Mouse (Mus musculus) liver, embryonic 14.5 days (tissue): ENCODE measurements around the gene Rab40b. TPM values are rescaled to one million over a fixed set of nuclear protein-coding genes. Genes with fewer than 3 reads are reported as not detected.

Experiments
- ATAC-seq: fragments of 200-750 bp; cut with Nextera tagmentation; 2 replicates; pipeline ENCODE4 v1.8.0; 2017; ENCODE audit warnings: moderate number of reproducible peaks, mild to moderate bottlenecking, moderate library complexity; ENCODE audit not compliant: insufficient read depth
- DNase-seq, 3 experiments: peaks; one replicate each; pipeline ENCODE4 v3.0.0-alpha.2; 2012 to 2013; ENCODE audit warnings: low read depth in 3 of 3, low spot score in 3 of 3
- H3K27ac ChIP-seq: fragments of 300-500 bp; sonication (generic); 2 replicates; pipeline ENCODE4 v1.5.1; 2014; ENCODE audit warnings: moderate library complexity, mild to moderate bottlenecking, control low read depth, inconsistent platforms
- H3K27me3 ChIP-seq: fragments of 300-500 bp; sonication (generic); 2 replicates; pipeline ENCODE4 v1.6.1; 2014; ENCODE audit warnings: mild to moderate bottlenecking, low read length, moderate library complexity; ENCODE audit not compliant: control insufficient read depth, insufficient read depth
- H3K36me3 ChIP-seq: fragments of 300-500 bp; sonication (generic); replicated peaks from 2 replicates; pipeline ENCODE4 v1.6.1; 2014; ENCODE audit warnings: low read depth; ENCODE audit not compliant: control insufficient read depth, insufficient read depth
- H3K4me1 ChIP-seq, 2 experiments: fragments of 200-500 bp in 1 of 2; fragments of 300-500 bp in 1 of 2; sonication (generic) in 1 of 2; replicated peaks; 2 replicates each; pipeline ENCODE4 v1.6.1; 2012 to 2014; ENCODE audit warnings: antibody characterized with exemption in 1 of 2, inconsistent platforms in 1 of 2, low read length in 1 of 2; ENCODE audit not compliant: control insufficient read depth in 2 of 2, insufficient read depth in 2 of 2
- H3K4me2 ChIP-seq: fragments of 300-500 bp; sonication (generic); 2 replicates; pipeline ENCODE4 v1.6.1; 2014; ENCODE audit warnings: low read depth, mild to moderate bottlenecking, control low read depth, moderate library complexity
- H3K4me3 ChIP-seq, 2 experiments: fragments of 200-500 bp in 1 of 2; fragments of 300-500 bp in 1 of 2; sonication (generic) in 1 of 2; 2 replicates each; pipeline ENCODE4 v1.5.1; 2012 to 2014; ENCODE audit warnings: low read depth in 2 of 2, low read length in 2 of 2, mild to moderate bottlenecking in 2 of 2, control low read depth in 1 of 2, inconsistent platforms in 1 of 2, moderate library complexity in 1 of 2; ENCODE audit not compliant: insufficient read depth in 1 of 2
- H3K9ac ChIP-seq: fragments of 300-500 bp; sonication (generic); replicated peaks from 2 replicates; pipeline ENCODE4 v1.6.1; 2014; ENCODE audit warnings: mild to moderate bottlenecking, control low read depth, moderate library complexity
- H3K9me3 ChIP-seq: fragments of 300-500 bp; sonication (generic); 2 replicates; pipeline ENCODE4 v1.6.1; 2016; ENCODE audit warnings: low read length, mixed read lengths; ENCODE audit not compliant: control insufficient read depth
- CTCF ChIP-seq: IDR thresholded peaks from 2 replicates; pipeline ENCODE4 v1.5.1; 2016; ENCODE audit warnings: antibody characterized with exemption, low read depth, control low read depth
- EP300 ChIP-seq: IDR thresholded peaks from 2 replicates; pipeline ENCODE4 v1.6.1; 2016; ENCODE audit warnings: antibody characterized with exemption, low read depth
- WGBS: fragments of 180-500 bp; shearing (Covaris S2); extraction: QIAGEN DNeasy Blood & Tissue Kit; methylation state at CpG from one replicate; pipeline ENCODE4 v1.1.7; 2014; ENCODE audit not compliant: insufficient replicate concordance; 5-methylcytosine and 5-hydroxymethylcytosine counted together
- polyA plus RNA-seq, 2 experiments: library from polyadenylated mRNA; depleted of rRNA in 1 of 2; stranded (reverse) in 1 of 2; unstranded in 1 of 2; fragments of >200 nt; fragmentation: Nextera tagmentation in 1 of 2; extraction: Ambion mirVana in 1 of 2; gene quantifications; 2 replicates each; pipeline versions ENCODE4 v1.2.1 to v1.2.3; 2012 to 2014

Rab40b gene
- polyA plus RNA-seq, 2 experiments = 0.30 to 0.55 TPM

DNA sequence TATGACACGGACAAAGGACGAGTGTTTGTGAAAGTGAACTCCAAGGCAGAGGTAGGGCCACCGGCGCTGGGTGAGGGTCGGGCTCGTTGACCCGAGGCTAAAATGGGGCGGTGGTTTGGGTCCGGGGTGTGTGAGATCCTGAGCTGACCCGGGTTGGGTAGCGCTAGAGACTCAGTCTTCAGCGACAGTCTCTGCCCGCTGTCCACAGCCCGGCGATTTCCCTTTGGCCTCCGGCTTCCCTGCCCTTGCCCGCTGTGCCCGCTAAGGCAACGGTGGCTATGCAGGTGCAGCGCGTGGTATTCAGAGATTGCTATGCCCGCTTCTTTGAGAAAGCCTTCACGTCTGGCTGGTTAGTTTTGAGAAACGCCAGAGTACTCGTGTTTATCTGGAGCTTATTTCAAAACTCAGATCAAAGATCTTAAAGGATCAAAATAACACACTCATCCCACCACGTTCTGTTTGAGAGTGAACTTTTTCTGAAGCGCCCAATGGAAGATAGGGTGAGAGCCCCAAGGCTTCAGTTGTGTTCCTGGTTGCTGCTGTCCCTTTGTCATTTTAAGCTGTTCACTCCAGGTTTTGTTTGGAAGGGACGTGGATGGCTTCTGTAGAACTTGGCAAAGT lies 33.6 kb upstream of the Rab40b start:
- no peak for DNase-seq
- peak overlapping the region; percentile 93 for H3K9ac ChIP-seq

DNA sequence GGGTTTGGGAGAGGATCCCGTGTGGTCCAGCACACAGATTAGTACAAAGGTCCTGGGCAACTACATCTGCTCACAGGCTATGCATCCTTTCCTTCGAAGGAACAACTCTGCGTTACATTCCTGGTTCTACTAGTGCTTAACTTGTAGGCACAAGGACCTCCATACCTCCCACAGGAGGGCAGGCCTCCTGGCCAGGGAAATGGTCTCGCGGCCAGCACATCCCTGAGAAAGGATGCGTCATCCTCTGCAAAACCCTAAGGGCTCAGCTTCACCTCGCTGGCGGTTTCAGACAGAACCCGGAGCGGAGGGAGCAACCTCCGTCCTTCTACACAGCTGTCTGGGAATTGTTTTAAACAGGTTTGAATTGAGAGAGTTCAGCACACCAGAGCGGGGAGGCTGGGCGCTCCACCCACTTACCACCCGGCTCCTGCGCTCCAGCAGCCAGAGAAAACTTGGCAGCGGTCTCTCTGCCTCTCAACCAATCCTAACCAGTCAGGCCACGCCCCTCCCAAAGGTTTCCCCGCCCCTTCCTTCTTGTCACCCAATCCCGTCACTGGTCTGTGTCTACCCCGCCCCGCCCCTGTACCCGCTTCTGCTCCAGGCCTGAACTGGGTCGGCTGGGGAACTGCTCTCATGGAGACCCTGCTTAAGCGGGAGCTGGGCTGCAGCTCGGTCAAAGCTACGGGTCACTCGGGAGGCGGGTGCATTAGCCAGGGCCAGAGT lies 32.9 kb upstream of the Rab40b start, which contains the start of gene Fn3krp:
Gene Fn3krp, plus strand, starts transcription at position 572 of the 723 bp plus-strand sequence.
- TF ChIP-seq CTCF (peak; percentile 53), EP300 (no peak)
- Histone ChIP-seq H3K27me3 (no peaks in the 10 kb centered on the region), H3K9me3 (no peaks in the 10 kb centered on the region), H3K4me1 (peaks cover 19 to 29% of the 10 kb centered on the region in 2 experiments), H3K4me3 (peak within 1 kb of the TSS; percentile 87 to 93), H3K36me3 (peaks cover 19% of the 10 kb centered on the region), H3K9ac (peak within 1 kb of the TSS; percentile 93), H3K4me2 (peak within 1 kb of the TSS; percentile 84), H3K27ac (peak within 1 kb of the TSS; percentile 84)
- ATAC-seq = peak; percentile 98
- peak; percentile 98 to 99 (median 99) for DNase-seq
- 2% methylated on average over 28 of the region's 28 CpGs for WGBS

More for the DNA sequence above, 33.6 kb upstream of the Rab40b start:
- no peaks in the 10 kb centered on the region for H3K27me3 ChIP-seq
- H3K4me2 ChIP-seq = peak overlapping the region; percentile 84
- H3K36me3 ChIP-seq = peaks cover 26% of the 10 kb centered on the region
- H3K9me3 ChIP-seq = no peaks in the 10 kb centered on the region
- H3K4me1 ChIP-seq = peaks cover 19 to 29% of the 10 kb centered on the region in 2 experiments
- TF ChIP-seq CTCF = no peak
- no peak for TF ChIP-seq EP300
- peak overlapping the region; percentile 87 to 93 for H3K4me3 ChIP-seq
- WGBS = under 1% methylated on average over 28 of the region's 28 CpGs
- H3K27ac ChIP-seq = peak overlapping the region; percentile 61
- ATAC-seq = peak; percentile 68

DNA sequence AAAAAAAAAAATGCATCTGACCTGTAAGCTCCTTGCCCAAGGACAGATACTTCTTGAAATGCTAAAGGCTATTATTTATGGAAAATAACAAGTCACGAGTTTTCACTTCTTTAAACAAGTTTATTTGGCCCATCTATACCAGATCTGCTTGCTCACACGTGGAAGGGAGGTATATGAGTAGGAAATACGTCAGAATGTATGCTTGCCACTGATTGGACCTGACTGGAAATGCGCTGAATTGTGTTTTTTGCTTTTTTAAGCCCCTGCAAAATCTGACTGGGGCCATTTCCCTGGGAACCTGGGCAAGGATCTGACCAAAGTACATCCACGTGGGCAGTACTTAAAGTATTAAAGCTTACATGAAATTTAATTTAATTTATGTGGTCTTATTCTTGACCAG lies 32.3 kb upstream of the Rab40b start:
- no peak for TF ChIP-seq CTCF
- no peak for TF ChIP-seq EP300
- ATAC-seq (no peak), DNase-seq (no peak)
- peak overlapping the region; percentile 68 for H3K9ac ChIP-seq
- H3K4me3 ChIP-seq = peak overlapping the region in 1 of 2 experiments; percentile 87; a peak in 2 of 4 replicates
- H3K4me2 ChIP-seq = peak overlapping the region; percentile 84
- H3K36me3 ChIP-seq = peaks cover 13% of the 10 kb centered on the region
- H3K4me1 ChIP-seq = peaks cover 19 to 29% of the 10 kb centered on the region in 2 experiments
- no peaks in the 10 kb centered on the region; the same call in 1 of the 2 replicates for H3K27me3 ChIP-seq
- 50% methylated on average over 5 of the region's 5 CpGs for WGBS
- H3K9me3 ChIP-seq = no peaks in the 10 kb centered on the region
- H3K27ac ChIP-seq = peak overlapping the region; percentile 84

DNA sequence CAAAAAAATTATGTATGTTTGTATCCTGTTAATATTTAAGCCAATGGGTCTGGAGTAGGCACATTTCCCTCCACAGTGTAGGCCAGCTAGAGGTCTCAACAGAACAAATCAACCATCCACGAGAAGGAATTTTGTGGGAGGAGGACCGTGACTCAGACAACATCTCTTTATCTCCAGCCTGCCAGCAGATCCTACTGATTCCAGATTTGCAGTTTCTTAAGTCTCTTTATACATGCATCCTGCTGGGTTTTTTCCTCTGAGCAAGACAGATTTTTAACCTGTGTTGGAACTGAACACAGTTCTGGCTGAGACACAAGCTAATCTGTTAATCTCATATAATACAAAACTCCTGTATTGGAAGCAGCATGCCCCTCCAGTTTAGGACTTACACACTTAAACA lies 30.9 kb upstream of the Rab40b start:
- Histone ChIP-seq H3K27ac (no peak overlapping the region), H3K27me3 (no peaks in the 10 kb centered on the region; the same call in 1 of the 2 replicates), H3K9ac (no peak overlapping the region), H3K4me3 (no peak overlapping the region), H3K36me3 (peaks cover 4% of the 10 kb centered on the region; the same call in 1 of the 2 replicates), H3K4me2 (no peak overlapping the region), H3K4me1 (peaks cover 18% of the 10 kb centered on the region in 2 experiments), H3K9me3 (no peaks in the 10 kb centered on the region)
- TF ChIP-seq EP300 (no peak), CTCF (no peak)
- 66% methylated on average over 2 of the region's 2 CpGs for WGBS
- no peak for DNase-seq
- no peak for ATAC-seq

DNA sequence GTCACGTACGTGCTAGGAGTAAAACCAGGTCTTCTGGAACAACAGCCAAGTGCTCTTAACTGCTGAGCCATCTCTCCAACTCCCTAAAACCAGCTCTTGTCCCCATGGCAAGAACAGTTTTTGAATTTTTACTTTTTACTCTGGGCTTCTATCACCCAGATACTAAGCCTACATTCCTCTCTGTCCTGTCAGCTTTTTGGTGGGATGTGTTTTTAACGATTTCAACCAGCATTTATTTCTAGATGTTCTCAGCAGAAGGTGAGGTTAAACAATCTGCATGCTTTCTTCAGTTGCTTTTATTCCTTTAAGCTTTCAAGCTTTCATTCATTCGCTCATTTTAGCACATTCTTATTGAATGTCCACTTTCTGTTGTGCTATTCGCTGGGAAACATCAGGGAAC lies 29.9 kb upstream of the Rab40b start:
- no peak for TF ChIP-seq CTCF
- TF ChIP-seq EP300 = no peak

More for the DNA sequence above, 29.9 kb upstream of the Rab40b start:
- no peak overlapping the region for H3K4me3 ChIP-seq
- no peaks in the 10 kb centered on the region; the same call in 1 of the 2 replicates for H3K27me3 ChIP-seq
- no peaks in the 10 kb centered on the region for H3K9me3 ChIP-seq
- peaks cover 9 to 16% of the 10 kb centered on the region in 2 experiments for H3K4me1 ChIP-seq
- ATAC-seq = no peak
- H3K9ac ChIP-seq = no peak overlapping the region
- no peak for DNase-seq
- WGBS = 77% methylated on average over 5 of the region's 5 CpGs
- H3K4me2 ChIP-seq = no peak overlapping the region
- no peaks in the 10 kb centered on the region; the same call in 1 of the 2 replicates for H3K36me3 ChIP-seq
- no peak overlapping the region for H3K27ac ChIP-seq
